In genomic region chr1:90998268-90998890, GRCm38 (mm10) we compare ENCODE assay signal across 8 mouse cellular contexts. TPM values are rescaled to one million over a fixed set of nuclear protein-coding genes. Genes with fewer than 3 reads are reported as not detected.
DNase-seq lines count a peak whose midpoint lies in the region; ATAC-seq and TF ChIP-seq lines count a peak whose summit lies in the region.

Gene Lrrfip1 (plus strand): TSS chr1:90998737.

- ATAC-seq in liver, embryonic 16.5 days (ENCODE audit: low read depth), result peak; percentile 45; the same call in 1 of the 2 replicates
- ATAC-seq in neural tube, embryonic 14.5 days (ENCODE audit: low read depth), result peak; percentile 87

- no peaks in the 10 kb centered on the region for H3K9me3 ChIP-seq in ES-E14 (ENCODE audit: control insufficient read depth, insufficient read depth, low read depth, low read length)
- H3K9me3 ChIP-seq in liver, embryonic 16.5 days (replicated peaks; ENCODE audit: control insufficient read depth, low read length), result no peaks in the 10 kb centered on the region
- H3K9me3 ChIP-seq in neural tube, embryonic 14.5 days (ENCODE audit: control insufficient read depth, low read length), result no peaks in the 10 kb centered on the region

- no peak for TF ChIP-seq CTCF in embryonic fibroblast, embryonic 13.5 days (IDR thresholded peaks at IDR 0.05; ENCODE audit: borderline replicate concordance, insufficient read depth, low read length)

- peak; percentile 88 for TF ChIP-seq POLR2A in embryonic fibroblast, embryonic 13.5 days (IDR thresholded peaks at IDR 0.05; ENCODE audit: low read depth, low read length)

- WGBS in liver, embryonic 16.5 days (ENCODE audit: insufficient replicate concordance), result 2% methylated on average over 59 of the region's 59 CpGs
- 2% methylated on average over 58 of the region's 59 CpGs for WGBS in neural tube, embryonic 14.5 days

- 0 out of 4 replicates have a peak, but pooled peaks cover 0 to 1% of the 10 kb centered on the region in 2 experiments for H3K4me1 ChIP-seq in ES-E14 (ENCODE audit: control insufficient read depth in 2 of 2, insufficient read depth in 2 of 2, low read length in 2 of 2, poor library complexity in 1 of 2)
- 0 out of 2 replicates have a peak, but pooled peaks cover 2% of the 10 kb centered on the region for H3K4me1 ChIP-seq in embryonic fibroblast, embryonic 13.5 days (ENCODE audit: control insufficient read depth, insufficient read depth, low read length)
- no peaks in the 10 kb centered on the region; the same call in none of the 2 replicates for H3K4me1 ChIP-seq in liver, embryonic 16.5 days (ENCODE audit: control insufficient read depth, low read depth, low read length)
- H3K4me1 ChIP-seq in neural tube, embryonic 14.5 days (ENCODE audit: control insufficient read depth, insufficient read depth, low read length), result peaks cover 9% of the 10 kb centered on the region

- peak within 1 kb of the TSS; percentile 53 to 70 for H3K4me3 ChIP-seq in ES-E14 (ENCODE audit: insufficient read depth in 1 of 2, low read depth in 1 of 2, low read length in 2 of 2, poor library complexity in 1 of 2, severe bottlenecking in 1 of 2)
- H3K4me3 ChIP-seq in embryonic fibroblast, embryonic 13.5 days (ENCODE audit: insufficient read depth, low read length), result peak within 1 kb of the TSS; percentile 90
- peak within 1 kb of the TSS; percentile 64 for H3K4me3 ChIP-seq in liver, embryonic 16.5 days (ENCODE audit: low read depth, low read length)
- peak within 1 kb of the TSS; percentile 67 for H3K4me3 ChIP-seq in neural tube, embryonic 14.5 days (ENCODE audit: low read depth, low read length)

- in situ Hi-C loops in ES-E14 (cut with MboI; ENCODE audit: low sequenced_read_pairs in 2 of 2, unreplicated experiment in 2 of 2), result no loop called here

- H3K4me2 ChIP-seq in liver, embryonic 16.5 days (ENCODE audit: low read depth, low read length), result peak within 1 kb of the TSS; percentile 71
- H3K4me2 ChIP-seq in neural tube, embryonic 14.5 days (ENCODE audit: low read depth, low read length), result peak within 1 kb of the TSS; percentile 85

- peak within 1 kb of the TSS; percentile 73 for H3K9ac ChIP-seq in ES-E14 (ENCODE audit: insufficient read depth, low read depth, low read length, poor library complexity, severe bottlenecking)
- H3K9ac ChIP-seq in liver, embryonic 16.5 days (ENCODE audit: low read depth, low read length), result peak within 1 kb of the TSS; percentile 47
- H3K9ac ChIP-seq in neural tube, embryonic 14.5 days (replicated peaks; ENCODE audit: low read depth, low read length), result peak within 1 kb of the TSS; percentile 70

- H3K27me3 ChIP-seq in liver, embryonic 16.5 days (ENCODE audit: control insufficient read depth, insufficient read depth, low read depth, low read length), result peaks cover 16% of the 10 kb centered on the region
- no peaks in the 10 kb centered on the region for H3K27me3 ChIP-seq in neural tube, embryonic 14.5 days (ENCODE audit: control insufficient read depth, insufficient read depth, low read length)

- H3K27ac ChIP-seq in ES-E14 (ENCODE audit: insufficient read depth, low read depth, low read length, poor library complexity, severe bottlenecking), result no peak within 1 kb of the TSS
- 0 out of 2 replicates have a peak within 1 kb of the TSS, but pooled peaks have one; percentile 29 for H3K27ac ChIP-seq in embryonic fibroblast, embryonic 13.5 days (ENCODE audit: insufficient read depth, low read length)
- H3K27ac ChIP-seq in liver, embryonic 16.5 days (ENCODE audit: low read length), result no peak within 1 kb of the TSS
- peak within 1 kb of the TSS; percentile 52 for H3K27ac ChIP-seq in neural tube, embryonic 14.5 days (ENCODE audit: low read depth, low read length)

- no peak for DNase-seq in ES-E14 (ENCODE audit: low read depth, low spot score)
- DNase-seq in adrenal gland, postnatal 25 days, result peak; percentile 72
- DNase-seq in heart, adult 9 months (ENCODE audit: low spot score in 2 of 2), result peak; percentile 68
- DNase-seq in kidney, postnatal 10 days, result peak; percentile 80
- no peak for DNase-seq in natural killer cell, adult 2 months (ENCODE audit: low spot score in 2 of 2)

- H3K36me3 ChIP-seq in ES-E14 (ENCODE audit: control insufficient read depth, insufficient read depth, low read length, poor library complexity, severe bottlenecking), result no peaks in the 10 kb centered on the region
- H3K36me3 ChIP-seq in liver, embryonic 16.5 days (ENCODE audit: control insufficient read depth, insufficient read depth), result no peaks in the 10 kb centered on the region
- H3K36me3 ChIP-seq in neural tube, embryonic 14.5 days (ENCODE audit: control insufficient read depth, insufficient read depth, low read length), result no peaks in the 10 kb centered on the region

TF ChIP-seq in ES-E14, 5 proteins besides CTCF, POLR2A, EP300 and RAD21:
- TF ChIP-seq CHD2 (IDR thresholded peaks at IDR 0.05; ENCODE audit: low read depth, low read length), result no peak
- TF ChIP-seq ZNF384 (IDR thresholded peaks at IDR 0.05; ENCODE audit: low read depth, low read length), result no peak
- no peak for TF ChIP-seq HCFC1 (IDR thresholded peaks at IDR 0.05; ENCODE audit: borderline replicate concordance, insufficient read depth, low read length)
- no peak for TF ChIP-seq MAFK (IDR thresholded peaks at IDR 0.05; ENCODE audit: insufficient read depth, low read depth, low read length)

RNA-seq across cellular contexts. Expression of gene Lrrfip1, which starts in this region (rescaled TPM):
- 20.5 and 31.5 TPM in 2 replicates for total RNA-seq in ES-E14 (2012; rRNA removed)
- 67.6 and 69.4 TPM in 2 replicates for total RNA-seq in adrenal gland, postnatal 25 days (2021)
- polyA plus RNA-seq in embryonic fibroblast, embryonic 13.5 days (2011; ENCODE audit: insufficient read length, low read depth, missing spikeins), result 109 and 170 TPM in 2 replicates
- 16.1 and 20.5 TPM in 2 replicates for polyA plus RNA-seq in liver, embryonic 16.5 days (2015; fragmentation: Nextera tagmentation; extraction: Ambion mirVana)
- 41.4 and 50.4 TPM in 2 replicates for polyA plus RNA-seq in neural tube, embryonic 14.5 days (2014; fragmentation: Nextera tagmentation; extraction: Ambion mirVana)

Comparison
In these comparisons a context has a peak if more than half of its experiments do, and no peak if none do; other contexts are left out.
1. DNase-seq: peak in adrenal gland, postnatal 25 days (single experiment), heart, adult 9 months (2 of 2) and kidney, postnatal 10 days (single experiment); none in ES-E14 (single experiment) and natural killer cell, adult 2 months (0 of 2).
2. H3K27ac ChIP-seq: peak in embryonic fibroblast, embryonic 13.5 days (single experiment) and neural tube, embryonic 14.5 days (single experiment); none in ES-E14 (single experiment) and liver, embryonic 16.5 days (single experiment).
3. Peak in every context shown above with its lines, with median percentiles within 50 percentile points of each other: H3K4me3 ChIP-seq and H3K9ac ChIP-seq.